Mouse (Mus musculus) spleen, postnatal 10 days (tissue): Measurements from ENCODE around the gene Camk1g.
A peak's percentile ranks its signal among the peaks of the same experiment; 100 is the strongest.

Source experiments
- DNase-seq, 2 experiments: peaks; one replicate each; pipeline ENCODE4 v3.0.0; 2021 to 2022; ENCODE audit warnings: low spot score in 2 of 2

The Camk1g gene

DNA sequence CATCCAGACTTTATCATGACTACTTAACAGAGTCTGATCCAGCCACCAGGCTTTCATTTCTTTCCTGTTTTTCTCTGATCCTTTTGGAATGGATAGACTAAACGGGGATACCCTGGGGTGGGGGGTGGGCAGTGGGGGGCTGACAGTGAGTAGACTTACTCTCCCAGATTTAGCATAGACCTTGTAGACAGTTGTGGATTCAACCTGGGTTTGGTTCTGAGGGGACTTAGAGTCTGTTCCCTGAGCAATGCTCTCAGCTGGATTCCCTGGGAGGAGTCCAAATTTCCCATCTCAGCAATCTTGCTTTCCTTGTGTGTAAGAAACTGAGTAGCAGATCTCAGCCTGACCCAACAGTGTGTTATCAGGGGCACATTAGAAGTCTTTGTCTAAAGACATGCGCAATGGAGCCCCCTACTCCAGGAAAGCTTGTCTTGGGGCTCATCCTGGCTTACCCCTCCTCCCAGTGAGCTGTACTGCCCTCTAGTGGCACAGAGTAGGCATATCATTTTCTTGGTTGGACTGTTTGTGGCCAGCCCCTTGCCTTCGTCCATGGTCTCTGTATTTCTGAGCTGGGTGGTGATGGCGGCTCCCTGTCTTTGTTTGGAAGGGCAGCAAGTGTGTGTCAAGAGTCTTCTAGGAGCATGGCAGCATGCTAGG, 6.5 kb upstream of the Camk1g start:
- peak in 1 of 2 experiments; percentile 54 for DNase-seq

DNA sequence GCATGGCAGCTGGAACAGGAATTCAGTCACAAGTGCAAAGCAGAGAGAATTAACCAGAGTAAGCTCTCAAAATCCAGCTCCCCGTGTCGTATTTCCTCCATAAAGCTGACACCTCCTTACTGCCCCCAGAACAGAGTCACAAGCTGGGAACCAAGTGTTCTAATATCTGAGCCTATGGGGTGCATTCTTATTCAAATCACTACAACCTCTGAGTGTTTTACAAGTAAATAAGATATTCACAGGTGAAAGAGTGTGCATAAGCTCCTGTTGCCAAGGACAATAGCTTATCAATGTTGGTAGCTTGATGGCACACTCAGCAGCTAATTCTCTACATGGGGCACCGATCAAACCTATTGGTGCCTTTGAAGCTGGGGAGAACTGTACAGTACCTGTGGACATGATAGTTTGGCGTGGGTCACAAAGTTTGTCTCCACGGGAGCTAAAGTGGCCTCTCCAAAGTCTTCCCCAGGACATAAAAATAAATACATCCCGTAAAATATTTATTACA, 3.9 kb upstream of the Camk1g start:
- DNase-seq = no peak

DNA sequence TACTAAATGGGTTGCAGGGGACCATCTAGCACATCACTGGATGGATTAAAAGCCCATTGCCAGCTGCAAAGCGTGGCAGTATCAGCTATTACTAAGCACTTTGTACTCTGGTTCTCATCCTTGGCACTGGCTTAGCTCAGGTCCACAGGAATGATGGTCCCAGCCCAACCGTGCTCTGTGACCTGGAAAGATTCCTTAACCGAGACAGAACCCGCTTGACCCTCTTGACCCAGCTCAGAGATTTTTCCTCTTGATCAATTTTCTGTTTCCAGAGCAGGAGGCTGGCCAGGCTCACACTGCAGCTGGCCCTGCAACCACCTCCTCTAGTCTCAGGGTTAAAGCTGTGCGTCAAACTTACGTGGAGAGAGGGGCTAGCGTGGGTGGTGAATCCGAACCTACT, 1.0 kb downstream of the Camk1g start:
- no peak for DNase-seq

DNA sequence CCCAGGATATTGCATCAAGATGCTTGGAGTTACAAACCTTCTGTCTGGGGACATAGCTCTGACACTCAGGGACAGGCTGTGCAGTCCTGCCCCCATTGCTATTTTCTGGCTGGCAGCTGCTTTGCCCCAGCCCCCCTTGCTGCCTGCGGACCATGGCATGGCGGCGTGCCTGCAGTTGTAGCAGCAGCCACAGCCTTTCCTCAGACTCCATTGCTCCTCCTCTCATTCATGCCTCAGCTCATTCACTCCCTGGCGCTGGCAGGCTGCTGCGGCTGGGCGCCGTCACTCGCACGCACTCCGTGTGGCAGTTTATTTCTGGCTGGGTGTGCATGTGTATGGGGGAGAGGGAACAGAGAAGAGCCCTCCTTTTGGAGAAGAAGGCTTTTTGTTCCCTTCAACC, 2.0 kb downstream of the Camk1g start:
- DNase-seq = no peak

DNA sequence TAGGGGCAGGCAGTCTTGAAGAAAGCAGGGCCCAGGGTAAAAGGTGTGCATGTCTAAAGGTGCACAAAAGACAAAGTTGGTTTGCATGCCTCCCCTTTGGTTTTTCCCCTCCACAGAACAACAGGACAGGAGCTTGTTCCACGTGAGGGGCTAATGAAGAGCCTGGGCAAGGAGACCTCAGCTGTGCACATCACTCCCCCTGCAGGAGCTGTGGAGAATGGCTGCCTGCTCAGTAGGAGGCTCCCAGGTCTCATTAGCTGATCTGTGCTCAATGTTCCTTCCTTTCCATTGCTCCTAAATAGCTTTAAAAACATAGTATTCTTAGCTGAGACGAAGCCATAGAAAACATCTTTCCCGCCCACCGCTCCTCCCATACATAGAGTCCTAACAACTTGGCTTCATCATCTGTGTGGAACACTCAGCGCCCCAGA, 6.3 kb downstream of the Camk1g start:
- peak; percentile 26 to 64 for DNase-seq

DNA sequence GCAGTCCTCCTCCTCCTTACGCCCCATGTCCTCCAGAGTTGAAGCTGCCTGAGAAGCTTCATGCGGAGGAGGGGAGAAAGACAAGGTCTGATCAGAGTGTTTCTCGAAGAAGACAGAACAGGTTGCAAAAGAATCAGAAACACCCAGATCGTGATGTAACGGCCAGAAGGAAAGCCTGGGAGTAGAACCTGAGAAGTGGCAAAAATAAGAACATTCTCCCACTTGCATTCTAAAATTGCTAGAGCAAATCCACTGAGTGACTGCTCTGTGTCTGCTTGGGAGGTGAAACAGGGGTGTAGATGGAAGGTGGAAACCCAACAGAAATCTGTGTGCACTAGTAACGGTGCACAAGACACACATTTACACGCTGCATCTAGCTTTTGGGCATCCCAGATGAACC, 8.0 kb downstream of the Camk1g start:
- DNase-seq = no peak

DNA sequence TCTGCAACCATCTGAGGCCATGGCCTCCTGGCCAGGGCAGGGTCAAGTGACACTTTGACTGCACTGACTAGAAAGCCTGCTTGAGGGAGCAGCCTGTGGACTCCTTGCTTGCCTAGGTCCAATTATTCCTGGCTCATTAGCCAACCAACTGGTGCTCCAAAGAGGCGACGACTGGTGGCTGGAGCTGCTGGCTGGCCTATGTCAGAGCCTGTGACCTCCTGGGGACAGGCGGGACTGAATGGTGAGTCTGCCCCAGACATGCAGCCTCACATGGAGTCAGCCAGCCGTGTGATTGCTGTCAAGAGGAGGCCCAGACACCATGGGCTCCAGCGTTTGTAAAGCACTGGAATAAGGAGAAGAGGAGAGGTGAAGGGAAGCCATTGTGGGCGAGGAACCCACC, 8.9 kb downstream of the Camk1g start:
- no peak for DNase-seq

DNA sequence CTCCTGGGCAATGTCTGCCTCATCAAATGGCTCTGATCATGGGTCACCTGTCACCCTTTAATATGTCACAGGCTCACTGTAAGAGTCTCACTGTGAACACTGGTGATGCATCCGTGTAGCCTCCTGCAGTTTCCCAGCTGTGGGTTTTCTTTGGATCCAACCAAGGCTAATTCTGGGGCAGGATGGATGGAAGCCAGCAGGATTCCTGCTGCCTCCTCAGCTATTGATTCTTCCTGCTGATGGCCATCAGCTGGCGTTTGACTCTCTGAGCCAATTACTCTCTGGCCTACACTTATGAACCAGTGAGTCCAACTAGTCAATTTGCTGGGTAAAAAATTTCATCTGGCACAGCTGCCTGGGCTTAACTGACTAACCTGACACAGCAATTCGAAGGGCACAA, 10.9 kb downstream of the Camk1g start:
- DNase-seq = no peak

DNA sequence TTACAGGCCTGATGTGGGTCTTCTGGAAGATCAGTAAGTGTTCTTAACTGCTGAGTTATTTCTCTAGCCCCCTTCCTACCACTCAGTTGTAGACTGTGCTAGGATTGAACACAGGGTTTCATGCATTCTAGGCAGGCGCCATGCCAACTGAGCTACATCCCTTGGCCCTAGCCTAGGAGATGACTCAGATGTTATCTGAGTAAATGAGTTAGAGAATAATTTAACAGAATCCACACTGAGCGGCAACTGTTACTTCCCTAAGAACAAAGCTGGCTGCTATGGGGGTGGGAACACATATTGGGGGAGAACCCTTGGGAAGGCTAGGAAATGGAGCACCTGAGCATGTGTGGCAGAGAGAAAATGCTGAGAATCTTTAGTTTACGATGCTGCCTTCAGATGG, 18.5 kb downstream of the Camk1g start:
- DNase-seq = no peak

DNA sequence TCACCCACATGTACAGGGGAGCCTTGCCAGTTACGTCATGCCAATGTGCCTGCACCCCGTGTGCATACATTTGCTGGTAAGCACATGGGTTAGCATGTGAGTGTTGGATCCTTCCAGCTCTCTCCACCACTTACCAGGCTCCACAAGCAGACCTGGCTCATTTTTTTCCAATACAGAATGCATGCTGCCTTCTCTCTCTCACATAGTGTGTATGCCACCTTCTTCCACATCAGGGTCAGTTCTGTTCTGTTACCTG, 19.6 kb downstream of the Camk1g start:
- DNase-seq = no peak

DNA sequence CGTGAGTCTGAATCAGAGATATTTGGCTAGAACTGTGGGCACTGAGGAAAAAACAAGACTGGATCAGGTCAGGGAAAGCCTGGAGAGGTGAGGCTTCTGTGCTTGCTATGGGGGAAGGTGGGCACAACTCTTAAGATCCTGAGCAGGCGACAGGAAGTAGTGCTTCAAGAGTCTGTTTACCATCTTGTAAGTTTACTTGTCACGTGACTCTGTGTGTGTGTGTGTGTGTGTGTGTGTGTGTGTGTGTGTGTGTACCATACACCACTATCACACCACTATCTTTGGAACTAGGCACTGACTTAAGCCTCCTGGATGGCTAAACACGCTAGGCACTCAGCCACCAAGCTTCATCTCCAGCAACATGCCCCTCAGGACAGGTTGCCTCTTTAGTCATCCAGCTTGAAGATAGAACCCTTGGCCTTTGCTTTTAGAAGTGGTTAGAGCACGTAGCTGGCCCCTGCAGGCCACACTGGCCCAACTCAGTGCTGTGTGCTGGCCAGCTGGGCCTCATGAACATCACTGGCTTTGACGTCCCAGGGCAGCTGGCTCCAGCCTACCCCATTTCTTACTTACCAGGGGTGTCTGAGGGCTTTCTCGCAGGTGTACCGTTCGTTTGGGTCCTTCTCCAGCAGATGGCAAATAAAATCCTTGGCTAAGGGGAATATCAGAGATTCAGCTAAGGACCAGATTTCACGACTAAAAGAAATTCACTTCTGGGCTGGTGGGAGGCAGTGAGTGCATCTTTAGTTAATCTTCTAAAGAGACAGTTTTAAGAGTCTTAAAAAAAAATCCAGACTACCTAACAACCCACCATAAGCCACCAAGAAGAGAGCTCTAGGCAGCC, 20.2 kb downstream of the Camk1g start:
- DNase-seq = no peak

DNA sequence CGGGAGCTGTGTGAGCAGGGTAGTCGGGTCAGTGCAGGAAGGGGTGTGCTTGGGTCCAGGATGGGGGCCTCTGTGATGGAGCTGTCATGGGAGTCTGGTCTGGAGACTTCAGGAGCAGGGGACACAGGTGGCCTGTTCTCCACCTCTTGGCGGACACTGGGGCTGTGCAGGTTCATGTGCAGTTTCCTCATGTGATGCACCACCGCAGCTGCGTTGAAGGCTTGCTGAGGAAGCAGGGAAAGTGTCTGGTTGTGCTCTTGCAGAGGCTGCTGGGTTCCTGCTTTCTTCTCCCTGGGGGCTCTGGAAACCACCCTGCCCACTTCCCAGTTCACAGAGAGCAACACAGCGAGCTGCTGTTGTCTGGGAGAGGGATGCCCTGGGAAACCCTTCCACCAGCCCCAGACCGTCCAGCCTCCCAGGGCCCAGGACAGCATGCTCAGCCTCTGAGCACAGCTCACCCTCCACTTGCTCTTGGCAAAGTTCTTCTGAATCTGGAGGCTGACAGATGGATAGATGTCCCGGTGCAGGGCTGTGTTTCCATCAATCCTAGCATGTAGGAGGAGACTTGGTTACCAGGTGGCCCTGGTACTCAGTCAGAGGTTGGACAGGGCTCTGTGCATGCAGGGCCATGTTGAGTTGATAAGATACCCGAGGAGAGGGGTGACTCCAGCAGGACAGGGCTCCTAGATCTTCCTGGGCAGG, 21.7 kb downstream of the Camk1g start:
- no peak for DNase-seq

DNA sequence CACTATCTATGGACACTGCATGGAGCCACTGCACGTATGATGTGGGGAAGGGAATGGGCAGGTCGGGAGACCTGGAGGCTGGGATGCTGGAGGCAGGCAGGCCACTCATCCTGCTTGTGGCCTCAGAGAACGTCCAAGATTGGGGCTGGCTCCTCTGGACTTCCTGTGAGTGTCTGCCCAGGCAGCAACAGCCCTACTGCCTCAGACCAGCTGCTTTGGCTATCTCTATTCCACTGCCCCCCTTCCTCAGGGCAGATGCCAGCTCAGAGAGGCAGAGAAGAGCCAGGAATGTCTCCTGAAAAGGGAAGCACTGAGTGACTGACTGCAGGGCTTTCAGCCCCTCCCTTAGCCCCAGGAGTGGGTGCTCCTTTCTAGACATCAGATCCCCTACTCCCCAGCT, 23.2 kb downstream of the Camk1g start:
- DNase-seq = no peak

DNA sequence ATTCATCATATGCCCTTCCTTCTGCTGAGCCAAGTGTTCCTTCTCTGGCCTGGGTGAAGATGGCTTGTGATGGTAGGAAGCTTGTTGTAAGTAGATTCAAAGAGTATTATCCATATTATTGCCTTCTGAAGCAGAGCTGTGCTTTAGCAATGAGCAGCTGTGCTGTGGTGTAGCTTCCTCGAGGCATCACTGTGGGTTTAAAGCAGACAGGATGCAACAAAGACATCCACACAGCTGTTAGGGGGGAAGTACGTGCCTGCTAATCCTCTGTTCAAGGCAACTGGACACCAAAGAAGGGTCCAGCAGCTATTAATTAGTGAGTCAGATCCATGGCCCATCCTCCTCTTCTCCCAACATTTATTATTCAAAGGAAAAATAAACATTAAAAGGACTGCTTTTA, 25.1 kb downstream of the Camk1g start:
- no peak for DNase-seq

DNA sequence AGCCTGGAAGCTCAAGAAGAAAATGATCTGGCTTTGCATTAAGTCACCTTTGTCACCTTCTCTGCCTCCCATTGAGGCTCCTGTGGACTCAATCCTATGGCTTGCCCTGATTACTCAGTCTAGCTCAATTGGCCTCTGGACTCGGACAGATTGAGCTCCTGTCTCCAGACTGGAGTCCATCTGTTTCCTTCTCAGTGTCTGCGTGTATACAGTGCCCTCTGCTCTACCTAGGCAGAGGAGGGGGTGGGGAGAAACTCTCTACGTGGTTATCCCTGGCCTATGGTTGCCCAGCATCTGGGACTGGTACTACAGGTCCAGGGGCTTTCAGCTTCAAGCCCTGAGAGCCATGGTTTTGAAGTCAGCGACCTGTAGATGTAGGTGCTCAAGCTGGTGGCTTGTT, 26.2 kb downstream of the Camk1g start:
- no peak for DNase-seq

DNA sequence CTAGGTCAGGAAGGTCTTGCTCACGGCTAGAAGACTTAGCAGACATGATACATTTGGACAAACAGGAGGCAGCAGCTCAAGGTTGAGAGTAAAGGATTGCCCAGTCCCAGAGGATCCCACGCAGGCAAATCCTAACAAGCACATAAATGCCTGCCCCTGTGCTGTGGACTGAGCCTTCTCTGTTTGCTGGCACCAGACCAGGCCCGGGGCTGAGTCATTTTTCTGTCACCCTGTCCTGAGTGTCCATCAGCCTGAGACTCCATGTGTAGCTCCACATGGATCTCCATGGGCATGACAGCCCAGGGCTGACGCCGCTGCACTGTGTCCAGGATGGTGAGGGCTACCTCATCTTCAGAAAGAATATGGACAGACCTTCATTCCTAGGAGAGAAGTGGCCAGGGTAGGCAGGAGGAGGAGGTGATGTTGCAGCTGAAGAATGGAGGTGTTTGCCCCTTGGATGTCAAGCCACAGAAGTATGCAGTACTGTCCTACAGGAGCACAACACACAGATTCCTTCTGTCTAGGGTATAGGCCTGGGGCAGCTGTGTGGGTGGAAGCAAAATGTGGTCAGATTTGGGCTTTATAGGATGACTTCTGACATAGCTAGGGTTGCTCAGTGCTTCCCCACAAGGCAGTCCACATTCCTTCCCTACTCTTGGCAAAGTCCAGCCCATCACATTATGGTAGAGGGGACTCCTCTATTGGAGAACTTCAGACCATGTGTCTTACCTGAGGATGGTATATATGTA, 27.7 kb downstream of the Camk1g start:
- DNase-seq = no peak

DNA sequence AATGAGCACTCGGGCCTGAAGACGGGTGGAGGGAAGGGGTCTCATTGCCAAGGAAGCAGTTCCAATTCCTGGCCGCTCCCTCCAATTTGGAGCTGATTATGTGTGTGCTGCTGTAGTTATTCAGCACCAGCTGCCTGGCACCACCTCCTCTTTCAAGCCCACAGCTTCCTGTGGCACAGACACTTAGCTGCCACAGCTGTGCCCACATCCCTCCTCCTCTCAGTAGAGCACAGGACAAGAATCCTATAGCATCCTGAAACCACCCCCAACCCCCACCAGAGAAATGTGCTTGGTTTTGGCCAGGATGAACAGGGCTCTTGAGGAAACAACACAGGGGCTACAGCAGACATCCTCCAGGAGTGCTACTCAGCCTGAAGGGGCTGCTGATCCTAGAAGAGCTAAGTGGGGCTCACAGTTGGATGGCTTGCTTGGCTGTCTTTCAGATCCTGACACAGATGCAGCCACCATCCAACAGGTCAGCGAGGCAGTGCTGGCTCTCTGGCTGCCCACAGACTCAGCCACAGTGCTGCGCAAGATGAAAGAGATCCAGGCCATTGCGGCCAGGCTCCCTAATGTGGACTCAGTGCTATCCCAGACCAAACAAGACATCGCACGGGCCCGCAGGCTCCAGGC, 31.6 kb downstream of the Camk1g start:
- no peak for DNase-seq

DNA sequence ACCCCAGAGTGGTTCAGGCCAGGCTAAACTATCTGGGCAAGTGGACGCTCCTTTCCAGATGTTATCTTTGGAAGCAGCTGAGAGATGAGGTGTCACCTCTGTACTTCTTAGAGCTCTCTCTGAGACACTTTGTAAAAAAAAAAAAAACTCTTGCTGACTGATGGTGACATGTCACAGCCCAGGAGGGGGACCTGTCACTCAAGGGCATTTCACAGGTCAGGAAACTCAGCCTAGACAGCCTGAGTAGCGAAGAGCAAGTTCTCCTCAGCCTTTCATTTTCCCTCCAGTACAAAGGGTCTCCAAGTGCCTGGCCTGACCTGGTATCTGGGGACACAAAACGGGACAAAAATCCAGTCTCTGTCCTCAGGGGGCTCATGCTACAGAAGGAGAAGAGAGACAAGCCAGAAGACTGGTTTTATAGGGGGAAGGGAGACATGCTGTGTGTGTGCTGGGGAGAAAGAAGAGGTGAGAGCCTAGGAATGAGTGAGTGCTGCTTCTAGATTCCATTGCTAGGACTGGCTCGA, 32.2 kb downstream of the Camk1g start:
- no peak for DNase-seq

DNA sequence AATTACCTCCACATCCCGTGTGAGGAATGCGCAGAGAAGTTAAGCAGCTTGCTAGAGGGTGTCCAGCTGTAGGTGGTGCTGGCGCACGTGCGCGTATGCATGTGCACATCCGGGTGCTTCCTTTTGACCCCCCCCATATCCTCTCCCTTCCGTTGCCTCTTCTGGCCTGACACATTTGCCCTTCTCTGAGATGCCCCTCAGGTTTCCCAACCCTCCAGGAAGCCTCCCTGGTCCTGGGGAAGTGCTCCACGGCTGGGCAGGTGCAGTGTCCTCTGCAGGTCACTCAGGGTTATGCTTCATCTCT, 33.1 kb downstream of the Camk1g start:
- DNase-seq = peak in 1 of 2 experiments; percentile 30

DNA sequence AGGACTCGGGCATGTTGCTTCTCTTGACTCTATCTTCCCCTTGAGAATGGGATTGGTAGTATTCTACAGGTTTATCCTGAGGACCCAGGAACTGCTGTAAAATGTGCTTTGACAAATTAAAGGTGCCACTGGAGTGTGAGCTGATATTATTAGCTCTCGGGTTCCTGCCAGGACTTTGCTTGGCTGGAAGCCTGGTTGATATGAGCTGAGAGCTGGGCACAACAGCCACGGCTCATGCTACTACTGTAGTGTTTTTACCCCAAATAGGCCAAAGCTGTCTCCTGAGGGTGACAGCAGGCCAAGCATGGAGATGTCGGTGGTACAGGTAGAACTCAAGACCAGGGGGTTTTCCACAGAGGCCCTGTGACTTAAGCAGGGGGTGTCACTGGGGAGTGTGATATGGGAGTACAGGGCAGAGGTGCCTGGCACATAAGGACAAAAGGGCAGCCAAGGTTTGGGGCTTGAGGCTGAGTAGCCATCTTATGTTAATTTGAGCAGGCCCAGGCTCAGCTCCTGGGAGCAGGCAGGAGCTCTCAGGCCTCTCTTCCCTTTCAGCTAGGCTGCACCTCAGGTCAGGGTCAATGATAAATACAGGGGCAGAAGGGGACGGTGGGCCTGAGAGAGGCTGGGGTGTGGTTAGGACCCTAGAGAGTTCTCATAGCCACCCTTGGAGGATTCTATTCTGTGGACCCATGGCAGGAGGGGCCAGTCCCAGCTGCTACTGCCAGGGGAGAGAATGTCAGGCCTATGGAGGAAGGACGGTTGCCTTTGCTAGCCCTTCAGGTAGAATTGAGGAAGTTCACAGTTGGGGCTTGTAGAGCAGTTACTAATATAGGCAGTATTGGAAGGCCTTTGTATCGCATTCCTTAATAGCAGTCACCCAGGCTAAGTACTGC, 33.7 kb downstream of the Camk1g start:
- DNase-seq = no peak

DNA sequence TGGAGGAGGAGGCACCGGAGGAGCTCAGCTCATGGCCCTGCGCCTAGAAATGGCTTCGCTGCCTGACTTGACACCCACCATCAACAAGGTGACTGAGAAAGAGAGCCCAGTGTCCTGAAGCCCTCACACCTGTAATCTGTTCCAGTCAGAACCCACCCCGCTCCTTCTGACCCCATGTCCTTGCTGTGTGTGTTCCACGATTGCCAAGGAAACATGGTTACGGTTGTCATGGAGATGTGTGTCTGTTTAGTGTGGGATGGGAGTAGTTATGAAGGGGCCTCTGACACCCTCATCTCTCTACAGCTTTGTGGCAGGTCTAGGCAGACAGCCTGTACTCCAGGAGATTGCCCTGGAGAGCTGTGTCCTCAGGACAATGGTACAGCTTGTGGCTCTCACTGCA, 35.6 kb downstream of the Camk1g start:
- no peak for DNase-seq
